Mouse (Mus musculus): Measurements from ENCODE around the gene Npb. TPM values are rescaled to one million over a fixed set of nuclear protein-coding genes. Genes with fewer than 3 reads are reported as not detected.

Npb gene
- polyA plus RNA-seq, 1 experiment from 2014 or later: 2.2 TPM

DNA sequence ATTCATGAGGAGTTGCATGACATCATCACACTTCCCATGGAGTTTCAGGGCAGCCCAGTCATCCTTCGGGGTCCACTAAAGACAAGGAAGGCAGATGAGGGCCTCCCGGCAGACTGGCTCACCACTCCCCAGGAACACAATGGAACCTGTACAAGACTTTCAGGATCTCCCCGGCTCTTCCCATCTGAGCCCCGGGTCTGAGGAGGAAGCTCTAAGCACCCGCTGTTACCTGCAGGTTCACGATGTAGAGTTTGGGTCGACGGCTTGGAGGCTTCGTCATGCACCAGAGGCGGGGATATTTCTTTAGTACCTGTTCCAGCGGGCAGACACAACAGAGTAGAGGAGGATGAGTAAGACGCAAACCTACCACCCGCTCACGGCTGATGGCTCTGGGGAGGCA lies 11.9 kb downstream of the Npb start:
- ATAC-seq (ENCODE audit: insufficient number of reproducible peaks, low FRiP score, low TSS enrichment, low read depth): no peak
- Histone ChIP-seq H3K9me3 (no peaks in the 10 kb centered on the region), H3K4me1 (peaks cover 29% of the 10 kb centered on the region), H3K27me3 (no peaks in the 10 kb centered on the region), H3K36me3 (peaks cover 50% of the 10 kb centered on the region), H3K9ac (no peak overlapping the region), H3K4me2 (no peak overlapping the region), H3K27ac (no peak overlapping the region), H3K4me3 (no peak overlapping the region)
- WGBS: 92% methylated on average over 14 of the region's 14 CpGs

DNA sequence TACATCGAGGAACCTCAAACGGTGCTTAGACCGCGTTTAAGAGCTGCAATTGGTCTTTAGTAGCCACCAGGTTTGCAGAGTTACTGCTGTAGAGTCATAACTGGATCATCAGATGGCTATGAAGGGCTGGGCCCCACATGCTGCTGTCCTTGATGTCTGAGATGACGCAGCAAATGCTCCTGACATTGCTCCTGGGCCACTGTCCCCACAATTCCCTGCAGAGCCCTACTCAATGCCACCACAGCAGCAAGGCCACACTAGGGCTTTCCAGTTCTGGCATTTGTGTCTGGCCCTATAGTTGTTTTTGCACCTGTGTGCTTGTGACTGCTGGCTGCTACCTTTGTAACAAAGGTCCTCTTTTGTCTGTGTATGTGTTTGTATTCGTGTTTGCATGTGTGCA lies 14.5 kb downstream of the Npb start:
- ATAC-seq (ENCODE audit: insufficient number of reproducible peaks, low FRiP score, low TSS enrichment, low read depth): no peak
- Histone ChIP-seq H3K9me3 (no peaks in the 10 kb centered on the region), H3K4me1 (peaks cover 16% of the 10 kb centered on the region), H3K9ac (no peak overlapping the region), H3K27me3 (no peaks in the 10 kb centered on the region), H3K36me3 (peaks cover 61% of the 10 kb centered on the region), H3K4me3 (no peak overlapping the region), H3K27ac (no peak overlapping the region), H3K4me2 (no peak overlapping the region)
- 89% methylated on average over 6 of the region's 6 CpGs for WGBS

DNA sequence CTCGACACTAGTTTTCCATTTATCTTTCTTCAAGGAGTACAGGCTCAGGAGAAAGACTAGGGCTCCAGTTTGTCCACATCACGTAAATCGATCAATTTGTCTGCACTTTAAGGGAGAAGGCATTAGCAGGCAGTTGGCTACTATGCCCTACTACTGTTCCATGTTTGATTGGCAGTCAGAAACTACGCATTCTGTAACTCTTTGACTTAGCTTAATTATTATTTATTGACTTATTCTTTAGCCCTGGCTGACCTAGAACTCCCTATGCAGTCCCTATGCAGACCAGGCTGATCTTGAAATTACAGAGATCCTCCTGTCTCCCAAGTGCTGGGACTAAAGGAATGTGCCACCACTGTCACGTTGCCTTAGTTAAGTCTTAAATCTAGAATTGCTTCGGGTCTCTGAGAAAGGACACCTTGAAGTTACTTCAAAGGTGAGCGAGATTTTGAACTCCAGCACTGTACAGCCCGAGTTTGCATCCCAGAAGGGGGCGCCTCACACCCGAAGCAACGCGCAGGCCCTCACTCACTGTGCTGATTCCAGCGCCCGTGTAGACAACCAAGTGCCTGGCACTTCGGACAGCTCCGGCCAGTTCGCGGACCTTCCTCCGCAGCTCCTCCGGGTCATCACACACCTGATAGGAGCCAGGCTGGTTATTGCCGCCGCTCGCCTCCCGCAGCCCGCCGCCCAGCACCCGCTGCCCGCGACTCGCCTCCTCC lies 15.8 kb downstream of the Npb start:
- Histone ChIP-seq H3K4me1 (peaks cover 13% of the 10 kb centered on the region), H3K27me3 (no peaks in the 10 kb centered on the region), H3K4me2 (peak overlapping the region; percentile 98), H3K27ac (peak overlapping the region; percentile 78), H3K9me3 (no peaks in the 10 kb centered on the region), H3K4me3 (peak overlapping the region; percentile 92), H3K9ac (peak overlapping the region; percentile 65), H3K36me3 (peaks cover 58% of the 10 kb centered on the region)
- WGBS: 12% methylated on average over 30 of the region's 30 CpGs
- no peak for ATAC-seq (ENCODE audit: insufficient number of reproducible peaks, low FRiP score, low TSS enrichment, low read depth)

DNA sequence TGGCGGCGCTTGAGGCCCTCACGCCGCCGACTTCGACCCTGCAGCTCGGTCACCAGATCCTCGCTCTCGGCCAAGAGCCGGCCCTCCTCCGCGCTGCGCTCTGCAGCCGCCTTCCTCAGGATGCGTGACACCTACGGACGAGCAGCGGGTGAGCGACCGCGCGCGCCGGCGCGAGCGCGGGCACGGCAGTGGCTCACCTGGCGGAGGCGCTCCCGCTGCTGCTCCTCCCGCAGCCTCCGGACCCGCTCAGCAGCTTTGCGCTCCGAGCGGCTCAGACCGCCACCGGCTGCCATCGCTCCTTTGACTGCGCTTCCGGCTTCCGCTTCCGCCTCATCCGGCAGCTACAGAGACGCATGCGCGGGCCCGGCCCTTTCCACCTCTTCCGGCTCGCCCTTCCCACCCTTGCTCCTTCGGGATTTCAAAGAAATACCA lies 16.4 kb downstream of the Npb start:
- WGBS: 0% methylated on average over 52 of the region's 53 CpGs
- H3K27me3 ChIP-seq: no peaks in the 10 kb centered on the region
- peak; percentile 23; the same call in 1 of the 2 replicates for ATAC-seq (ENCODE audit: insufficient number of reproducible peaks, low FRiP score, low TSS enrichment, low read depth)
- no peaks in the 10 kb centered on the region for H3K9me3 ChIP-seq
- H3K4me2 ChIP-seq: peak overlapping the region; percentile 98
- peak overlapping the region; percentile 92 for H3K4me3 ChIP-seq
- H3K36me3 ChIP-seq: peaks cover 61% of the 10 kb centered on the region
- H3K4me1 ChIP-seq: peaks cover 17% of the 10 kb centered on the region
- H3K27ac ChIP-seq: peak overlapping the region; percentile 78
- H3K9ac ChIP-seq: peak overlapping the region; percentile 65

DNA sequence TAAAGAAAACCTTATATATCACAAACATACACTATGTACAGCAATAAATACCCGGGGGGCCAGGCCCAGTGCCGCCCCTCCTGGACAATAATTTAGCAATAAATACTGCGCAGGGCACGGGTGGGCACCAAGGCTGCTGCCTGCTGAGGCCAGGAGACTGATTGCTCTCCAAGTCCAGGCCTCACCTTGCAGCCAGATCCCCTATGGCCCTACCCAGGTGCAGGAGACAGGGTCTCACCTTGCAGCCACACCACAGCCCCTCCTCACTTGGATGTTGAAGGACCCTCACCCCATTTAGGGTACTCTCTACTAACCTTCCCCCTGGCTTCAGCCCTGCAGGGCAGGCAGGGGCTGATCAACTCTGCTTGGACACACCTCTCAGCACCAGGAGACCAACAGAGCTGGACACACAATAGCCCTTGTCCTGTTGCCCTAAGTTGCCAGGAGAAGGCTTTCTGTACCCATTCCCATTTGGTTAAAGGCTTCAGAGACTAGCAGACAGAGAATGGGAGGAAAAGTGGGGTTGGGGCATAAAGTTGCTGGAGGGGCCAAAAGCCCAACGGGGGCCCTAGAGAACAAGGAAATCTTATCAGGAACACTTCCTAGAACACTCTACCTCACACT lies 17.0 kb downstream of the Npb start, which contains the start of gene Sirt7:
TSS of gene Sirt7 (minus strand) at position 89 of the 624 bp plus-strand sequence.
- no peaks in the 10 kb centered on the region for H3K9me3 ChIP-seq
- peak within 1 kb of the TSS; percentile 98 for H3K4me2 ChIP-seq
- ATAC-seq (ENCODE audit: insufficient number of reproducible peaks, low FRiP score, low TSS enrichment, low read depth): peak; percentile 35; the same call in 1 of the 2 replicates
- H3K36me3 ChIP-seq: peaks cover 55% of the 10 kb centered on the region
- H3K4me3 ChIP-seq: peak within 1 kb of the TSS; percentile 92
- H3K27ac ChIP-seq: peak within 1 kb of the TSS; percentile 78
- peak within 1 kb of the TSS; percentile 65 for H3K9ac ChIP-seq
- H3K27me3 ChIP-seq: no peaks in the 10 kb centered on the region
- H3K4me1 ChIP-seq: peaks cover 23% of the 10 kb centered on the region
- 13% methylated on average over 5 of the region's 5 CpGs for WGBS

DNA sequence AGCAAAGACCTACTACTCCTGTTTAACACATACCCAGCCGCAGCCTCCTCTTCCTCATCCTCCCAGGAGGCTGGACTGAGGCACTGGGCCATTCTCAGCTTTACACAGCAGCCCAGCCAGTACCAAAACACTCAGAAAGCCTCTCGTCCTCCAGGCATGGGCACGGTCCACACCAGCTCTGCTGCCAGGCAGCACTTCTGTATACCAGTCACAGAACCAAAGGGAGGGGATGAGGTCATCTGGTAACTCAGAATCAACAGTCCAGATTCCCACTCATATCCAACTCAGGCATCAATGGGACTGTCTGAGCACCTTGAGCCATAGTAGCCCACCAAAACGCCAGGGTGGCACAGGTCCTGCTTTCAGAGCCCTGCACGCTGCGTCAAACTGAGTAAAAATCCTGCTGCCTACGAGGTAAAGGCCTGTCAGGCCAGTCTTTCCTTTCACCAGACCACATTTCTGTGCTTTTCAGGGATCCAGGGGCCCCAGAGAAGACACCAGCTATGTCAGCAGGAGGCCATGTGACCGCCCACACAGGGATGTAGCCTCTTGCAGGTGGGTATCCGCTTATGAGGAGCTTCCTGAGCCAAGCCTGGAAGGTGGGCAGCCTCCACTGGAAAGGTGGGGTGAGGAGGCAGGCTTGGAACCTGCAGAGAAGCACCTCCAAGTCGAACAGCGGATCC lies 18.6 kb downstream of the Npb start:
- H3K4me1 ChIP-seq: peaks cover 38% of the 10 kb centered on the region
- peaks cover 40% of the 10 kb centered on the region for H3K36me3 ChIP-seq
- H3K4me2 ChIP-seq: no peak overlapping the region
- no peak overlapping the region for H3K9ac ChIP-seq
- no peak overlapping the region for H3K4me3 ChIP-seq
- 87% methylated on average over 11 of the region's 11 CpGs for WGBS
- H3K27ac ChIP-seq: no peak overlapping the region
- ATAC-seq (ENCODE audit: insufficient number of reproducible peaks, low FRiP score, low TSS enrichment, low read depth): no peak
- H3K9me3 ChIP-seq: no peaks in the 10 kb centered on the region
- no peaks in the 10 kb centered on the region for H3K27me3 ChIP-seq

DNA sequence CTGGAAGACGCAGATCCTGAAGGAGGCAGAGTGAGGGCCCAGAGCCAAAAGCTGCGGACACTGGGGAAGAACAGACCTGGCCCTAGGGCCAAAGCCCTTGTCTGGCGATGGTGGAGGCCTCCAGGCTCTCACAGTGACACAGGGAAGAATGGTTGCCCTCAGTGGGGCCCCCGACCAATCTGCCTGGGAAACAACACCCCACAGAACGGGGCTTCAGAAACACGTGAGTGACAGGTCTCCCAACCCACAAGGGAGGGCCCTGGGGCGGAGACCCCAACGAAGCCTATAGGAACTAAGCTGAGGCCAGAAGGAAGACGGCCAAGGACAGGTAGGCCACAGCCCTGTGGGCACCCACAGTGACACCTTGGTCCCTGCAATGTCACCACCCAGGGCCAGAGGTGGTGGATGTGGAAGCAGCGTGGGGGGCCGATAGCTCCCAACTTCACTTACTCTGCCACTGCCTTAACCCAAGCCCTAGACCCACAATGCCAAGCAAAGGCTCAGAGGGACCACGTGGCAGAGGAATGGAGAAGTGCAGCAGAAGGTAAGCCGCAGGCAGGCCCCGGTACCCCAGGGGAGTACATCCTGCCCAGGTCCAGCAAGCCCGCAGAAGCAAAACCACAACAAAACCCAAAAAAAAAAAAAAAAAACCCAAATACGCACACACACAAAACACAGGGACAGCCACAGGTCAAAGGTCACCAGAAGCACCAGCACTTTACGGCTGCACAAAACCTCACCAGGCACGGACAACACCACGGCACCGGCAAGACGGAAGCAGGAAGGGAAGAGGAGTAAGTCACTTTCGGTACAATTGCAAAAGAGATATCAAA lies 19.4 kb downstream of the Npb start:
- Histone ChIP-seq H3K4me2 (no peak overlapping the region), H3K4me1 (peaks cover 45% of the 10 kb centered on the region), H3K9me3 (no peaks in the 10 kb centered on the region), H3K9ac (no peak overlapping the region), H3K27ac (no peak overlapping the region), H3K36me3 (peaks cover 33% of the 10 kb centered on the region), H3K27me3 (no peaks in the 10 kb centered on the region), H3K4me3 (no peak overlapping the region)
- 83% methylated on average over 22 of the region's 22 CpGs for WGBS
- ATAC-seq (ENCODE audit: insufficient number of reproducible peaks, low FRiP score, low TSS enrichment, low read depth): no peak

DNA sequence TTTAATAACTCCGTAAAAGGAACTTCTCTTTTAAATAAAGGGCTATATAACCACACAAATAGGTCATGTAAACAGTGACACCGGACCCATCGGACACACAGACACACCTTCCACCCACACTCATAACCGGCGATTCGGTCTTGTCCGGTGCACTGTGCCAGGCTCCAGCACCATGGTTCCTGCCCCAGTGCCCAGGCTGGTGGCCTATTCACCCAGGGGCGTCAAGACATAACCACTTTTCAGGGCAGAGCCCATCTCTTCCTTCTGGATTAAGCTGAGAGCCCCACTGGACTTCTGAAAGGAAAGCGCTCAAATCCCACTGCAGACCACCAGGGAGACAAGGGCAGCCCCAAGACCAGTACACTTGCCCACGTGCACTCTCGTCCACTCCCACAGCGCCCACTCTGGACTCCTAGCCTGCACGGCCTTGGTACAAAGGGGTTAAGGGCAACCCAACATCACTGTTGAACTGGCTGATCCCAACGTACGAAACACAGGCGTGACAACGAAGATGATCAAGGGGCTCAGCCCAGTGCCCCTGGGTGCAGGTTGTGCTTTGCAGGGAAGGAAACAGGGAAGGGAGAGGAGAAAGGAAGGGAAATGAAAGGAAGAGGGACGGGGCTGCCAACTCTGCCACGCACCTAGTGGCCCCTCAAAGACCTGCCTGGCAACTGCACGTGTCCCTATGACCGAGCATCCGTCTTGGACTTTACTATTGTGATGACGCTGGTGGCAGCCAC lies 20.5 kb downstream of the Npb start:
- peaks cover 45% of the 10 kb centered on the region for H3K4me1 ChIP-seq
- H3K4me3 ChIP-seq: no peak overlapping the region

DNA sequence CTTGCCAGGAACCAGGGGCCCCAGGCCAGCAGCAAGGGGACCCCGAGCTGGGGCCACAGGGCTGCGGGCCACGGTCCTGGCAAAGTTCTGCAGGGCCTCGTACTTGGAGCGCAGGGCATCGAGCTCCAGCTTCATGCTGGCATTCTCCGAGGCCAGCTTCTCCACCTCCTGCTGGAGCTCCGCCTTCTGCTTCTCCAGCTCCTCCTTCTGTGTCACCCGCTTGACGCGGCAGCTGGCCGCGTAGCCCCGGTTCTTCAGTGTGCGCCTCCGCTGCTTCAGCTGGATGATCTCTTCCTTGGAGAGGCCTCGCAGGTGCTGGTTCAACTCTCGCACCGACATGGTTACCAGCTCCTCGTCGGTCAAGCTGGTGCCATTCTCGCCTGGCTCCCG lies 21.1 kb downstream of the Npb start:
- Histone ChIP-seq H3K4me1 (peaks cover 44% of the 10 kb centered on the region), H3K9me3 (no peaks in the 10 kb centered on the region), H3K9ac (no peak overlapping the region), H3K36me3 (peaks cover 27% of the 10 kb centered on the region), H3K4me3 (no peak overlapping the region), H3K27me3 (no peaks in the 10 kb centered on the region), H3K27ac (peak overlapping the region; percentile 64), H3K4me2 (no peak overlapping the region)
- 84% methylated on average over 23 of the region's 23 CpGs for WGBS
- no peak for ATAC-seq (ENCODE audit: insufficient number of reproducible peaks, low FRiP score, low TSS enrichment, low read depth)

More for the DNA sequence above, 20.5 kb downstream of the Npb start:
- Histone ChIP-seq H3K27ac (no peak overlapping the region), H3K27me3 (no peaks in the 10 kb centered on the region), H3K9ac (no peak overlapping the region), H3K36me3 (peaks cover 27% of the 10 kb centered on the region), H3K4me2 (no peak overlapping the region), H3K9me3 (no peaks in the 10 kb centered on the region)
- WGBS: 92% methylated on average over 23 of the region's 23 CpGs
- ATAC-seq (ENCODE audit: insufficient number of reproducible peaks, low FRiP score, low TSS enrichment, low read depth): no peak

DNA sequence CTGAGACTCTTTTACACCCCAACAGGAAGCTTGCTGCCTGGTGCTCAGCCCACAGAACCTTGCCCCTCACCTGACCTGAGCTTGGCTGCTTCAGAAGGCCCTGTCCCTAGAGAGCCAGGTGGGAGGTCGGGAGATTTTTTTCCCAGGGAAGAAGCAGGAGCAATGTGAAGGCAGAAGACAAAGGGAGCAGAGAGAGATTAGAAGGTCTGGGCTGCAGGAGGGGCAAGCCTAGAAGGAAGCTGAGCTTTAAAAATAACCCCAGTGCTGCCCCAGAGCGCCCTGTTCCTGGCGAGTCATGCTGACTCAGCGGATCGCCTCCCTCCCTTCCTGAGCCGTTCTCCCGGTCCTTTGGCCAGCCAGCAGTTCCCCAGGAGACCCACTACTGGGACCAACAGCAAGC lies 21.6 kb downstream of the Npb start:
- H3K4me2 ChIP-seq: 0 out of 2 replicates have a peak overlapping the region, but pooled peaks have one; percentile 7
- H3K27ac ChIP-seq: peak overlapping the region; percentile 64
- H3K9ac ChIP-seq: 0 out of 2 replicates have a peak overlapping the region, but pooled peaks have one; percentile 14
- H3K4me3 ChIP-seq: peak overlapping the region; percentile 8; the same call in 1 of the 2 replicates
- H3K4me1 ChIP-seq: peaks cover 44% of the 10 kb centered on the region
- H3K36me3 ChIP-seq: peaks cover 27% of the 10 kb centered on the region
- no peaks in the 10 kb centered on the region for H3K27me3 ChIP-seq
- ATAC-seq (ENCODE audit: insufficient number of reproducible peaks, low FRiP score, low TSS enrichment, low read depth): no peak
- WGBS: 43% methylated on average over 7 of the region's 7 CpGs
- H3K9me3 ChIP-seq: no peaks in the 10 kb centered on the region

DNA sequence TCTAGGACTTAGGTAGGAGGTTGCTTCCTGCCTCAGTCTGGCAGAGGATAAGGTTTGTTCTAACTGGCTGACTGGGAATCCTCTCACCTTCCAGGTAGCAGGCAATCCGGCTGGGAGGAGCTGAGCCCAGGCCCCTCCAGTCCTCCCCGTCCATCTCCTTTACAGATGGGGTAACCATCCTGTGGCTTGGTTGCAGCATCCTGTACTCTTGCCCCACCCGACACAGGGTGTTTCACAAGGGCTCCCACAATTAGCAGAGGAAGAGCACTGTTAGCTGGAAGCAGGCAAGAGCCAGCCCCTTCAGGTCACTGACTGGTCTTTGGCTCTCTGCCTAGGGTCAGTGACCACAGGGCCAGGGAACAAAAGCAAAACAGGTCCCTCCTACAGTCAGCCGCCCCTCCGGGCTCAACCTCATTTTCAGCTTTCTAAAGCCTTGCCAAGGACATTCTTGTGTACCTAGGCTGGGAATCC lies 22.2 kb downstream of the Npb start:
- H3K9ac ChIP-seq: no peak overlapping the region
- H3K27ac ChIP-seq: peak overlapping the region; percentile 64
- ATAC-seq (ENCODE audit: insufficient number of reproducible peaks, low FRiP score, low TSS enrichment, low read depth): no peak
- H3K9me3 ChIP-seq: no peaks in the 10 kb centered on the region
- peaks cover 40% of the 10 kb centered on the region for H3K4me1 ChIP-seq
- 63% methylated on average over 5 of the region's 5 CpGs for WGBS
- H3K4me2 ChIP-seq: no peak overlapping the region
- no peaks in the 10 kb centered on the region for H3K27me3 ChIP-seq
- peaks cover 27% of the 10 kb centered on the region for H3K36me3 ChIP-seq
- peak overlapping the region; percentile 8; the same call in 1 of the 2 replicates for H3K4me3 ChIP-seq

Measured in limb, embryonic 15.5 days (tissue).